Mouse (Mus musculus): ENCODE results near the gene Krtap28-10. TPM values are rescaled to one million over a fixed set of nuclear protein-coding genes. Genes with fewer than 3 reads are reported as not detected.
"Not testable (repeated sequence)": the region's sequence is repeated elsewhere in the genome, so short reads cannot be mapped to it uniquely, and the experiment has no call there.

Krtap28-10 gene
- total RNA-seq, 1 experiment from 2014 or later, result not detected

GRCm38 (mm10) chr1:83014477-83014876 is 27.8 kb downstream of the Krtap28-10 start:
- no peak for DNase-seq

GRCm38 (mm10) chr1:83007471-83007870 is 34.8 kb downstream of the Krtap28-10 start:
- DNase-seq, result no peak

GRCm38 (mm10) chr1:83006218-83007179 is 35.8 kb downstream of the Krtap28-10 start:
- DNase-seq, result no peak

- DNase-seq, result not testable (repeated sequence)
Observed at GRCm38 (mm10) chr1:83000306-83000705, 42.0 kb downstream of the Krtap28-10 start, which contains the start of gene Gm47959. Gm47959 (plus strand) TSS chr1:83000548.

GRCm38 (mm10) chr1:82993947-82994346 is 48.3 kb downstream of the Krtap28-10 start:
- DNase-seq, result no peak

GRCm38 (mm10) chr1:82992093-82992492 is 50.2 kb downstream of the Krtap28-10 start:
- no peak for DNase-seq

GRCm38 (mm10) chr1:82991596-82991995 is 50.7 kb downstream of the Krtap28-10 start:
- no peak for DNase-seq

Other genes starting within 250 kb of the Krtap28-10 start
- gene Agfg1, start 203.0 kb downstream of the Krtap28-10 start, total RNA-seq (2021), result 53.0 and 59.5 TPM in 2 replicates
- gene A030005L19Rik, start 129.2 kb downstream of the Krtap28-10 start, total RNA-seq (2021), result not detected in 2 replicates
- not detected in 2 replicates for gene A030014E15Rik, start 117.6 kb downstream of the Krtap28-10 start, total RNA-seq (2021)
- gene Gm6217, start 111.1 kb downstream of the Krtap28-10 start, total RNA-seq (2021), result not detected in 2 replicates
- not detected in 2 replicates for gene A030003K21Rik, start 99.1 kb downstream of the Krtap28-10 start, total RNA-seq (2021)
- not detected in 2 replicates for gene Gm7544, start 86.5 kb downstream of the Krtap28-10 start, total RNA-seq (2021)
- not detected in 2 replicates for gene Gm47955, start 82.2 kb downstream of the Krtap28-10 start, total RNA-seq (2021)
- gene Gm47959, start 41.9 kb downstream of the Krtap28-10 start, total RNA-seq (2021), result not detected in 2 replicates
- 0.26 TPM in 1 of 2 replicates, not detected in the other for gene Slc19a3, start 4.0 kb downstream of the Krtap28-10 start, total RNA-seq (2021)
- not detected in 2 replicates for gene Gm47969, start 2.5 kb upstream of the Krtap28-10 start, total RNA-seq (2021)
- gene A030005K14Rik, start 16.9 kb upstream of the Krtap28-10 start, total RNA-seq (2021), result not detected in 2 replicates
- gene Krtap28-13, start 18.4 kb upstream of the Krtap28-10 start, total RNA-seq (2021), result not detected in 2 replicates
- not detected in 2 replicates for gene Ccl20, start 74.3 kb upstream of the Krtap28-10 start, total RNA-seq (2021)
- not detected in 2 replicates for gene Daw1, start 117.3 kb upstream of the Krtap28-10 start, total RNA-seq (2021)